Mouse (Mus musculus) MN1 (cell line): ENCODE results near the gene Pld5.
A peak's percentile ranks its signal among the peaks of the same experiment; 100 is the strongest.

ENCODE experiments used
- DNase-seq: peaks from one replicate; pipeline ENCODE4 v3.0.0-alpha.2; 2016; ENCODE audit warnings: low spot score

Pld5 gene

DNA sequence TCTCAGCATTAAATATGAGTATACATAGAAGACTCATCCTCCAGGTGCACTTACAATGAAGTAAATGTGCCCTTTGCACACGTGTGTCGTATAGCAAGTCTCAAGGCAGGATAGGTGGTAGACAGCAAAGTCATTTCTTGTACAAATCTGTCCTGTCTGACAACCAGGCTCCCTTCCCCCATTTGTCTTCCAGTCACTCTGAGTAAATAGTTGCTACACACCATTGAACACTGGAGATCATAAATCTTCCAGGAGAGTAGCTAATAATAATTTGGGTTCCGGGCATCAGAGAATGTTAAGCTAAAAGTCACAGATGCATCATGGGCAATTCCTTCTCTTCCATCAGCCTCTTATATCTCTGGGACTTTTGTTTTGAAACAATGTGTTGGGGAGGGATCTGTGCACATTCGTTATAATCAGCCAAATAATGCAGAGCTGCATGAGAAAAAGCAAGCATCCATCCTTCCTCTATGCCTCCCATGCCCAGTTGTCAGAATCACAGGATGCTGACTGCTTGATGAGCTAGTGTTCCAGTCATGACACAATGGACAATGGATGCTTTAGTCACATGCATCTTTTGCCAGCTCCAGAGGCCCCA, 328.3 kb downstream of the Pld5 start:
- no peak for DNase-seq

GRCm38 (mm10) chr1:175943168-175943567, 331.9 kb downstream of the Pld5 start:
- no peak for DNase-seq

DNA sequence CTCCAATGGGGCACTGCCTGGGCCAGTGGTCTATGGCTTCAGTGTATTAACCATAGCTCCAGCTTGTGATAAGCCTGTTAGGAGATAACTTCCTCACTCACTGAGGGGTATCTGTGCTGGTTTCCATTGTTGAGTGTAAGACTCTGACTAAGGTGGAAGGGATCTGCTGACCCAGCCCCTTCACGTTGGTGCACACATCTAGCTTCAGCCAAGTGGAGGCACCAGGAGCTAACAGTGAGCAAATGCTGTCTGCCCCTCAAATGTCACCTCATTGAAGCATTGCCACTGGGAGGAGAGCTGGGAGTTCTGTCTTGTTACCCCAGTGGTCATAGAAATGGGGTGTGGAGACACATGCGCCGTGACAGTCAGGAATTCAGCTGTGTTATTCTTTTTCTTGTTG, 336.4 kb downstream of the Pld5 start:
- DNase-seq: no peak

GRCm38 (mm10) chr1:175936282-175936737, 338.8 kb downstream of the Pld5 start:
- DNase-seq: peak; percentile 85

- no peak for DNase-seq
Measured at GRCm38 (mm10) chr1:175931391-175931790, 343.7 kb downstream of the Pld5 start.

GRCm38 (mm10) chr1:175923848-175924787, 351.0 kb downstream of the Pld5 start:
- peak; percentile 75 for DNase-seq

- no peak for DNase-seq
Measured at GRCm38 (mm10) chr1:175921091-175921490, 354.0 kb downstream of the Pld5 start.

DNA sequence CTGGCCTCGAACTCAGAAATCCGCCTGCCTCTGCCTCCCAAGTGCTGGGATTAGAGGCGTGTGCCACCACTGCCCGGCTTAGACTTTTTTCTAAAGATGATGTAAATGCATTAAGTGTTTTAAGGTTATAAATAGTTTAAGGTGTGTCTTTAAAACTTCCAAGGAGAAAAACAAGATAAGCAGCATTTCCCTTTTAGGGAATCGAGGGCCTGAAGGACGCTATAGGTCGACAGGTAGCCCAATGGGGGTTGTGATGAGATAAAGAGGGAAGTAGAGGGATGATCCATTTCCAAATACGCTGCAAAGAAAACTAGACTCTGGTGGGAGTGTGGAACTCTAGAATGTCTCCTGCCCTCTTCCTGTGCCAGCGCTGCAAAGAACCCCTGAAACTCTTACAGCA, 355.1 kb downstream of the Pld5 start, which contains the start of gene Gm38100:
Gene Gm38100 (plus strand): TSS at position 301 of the 400 bp plus-strand sequence.
- no peak for DNase-seq

DNA sequence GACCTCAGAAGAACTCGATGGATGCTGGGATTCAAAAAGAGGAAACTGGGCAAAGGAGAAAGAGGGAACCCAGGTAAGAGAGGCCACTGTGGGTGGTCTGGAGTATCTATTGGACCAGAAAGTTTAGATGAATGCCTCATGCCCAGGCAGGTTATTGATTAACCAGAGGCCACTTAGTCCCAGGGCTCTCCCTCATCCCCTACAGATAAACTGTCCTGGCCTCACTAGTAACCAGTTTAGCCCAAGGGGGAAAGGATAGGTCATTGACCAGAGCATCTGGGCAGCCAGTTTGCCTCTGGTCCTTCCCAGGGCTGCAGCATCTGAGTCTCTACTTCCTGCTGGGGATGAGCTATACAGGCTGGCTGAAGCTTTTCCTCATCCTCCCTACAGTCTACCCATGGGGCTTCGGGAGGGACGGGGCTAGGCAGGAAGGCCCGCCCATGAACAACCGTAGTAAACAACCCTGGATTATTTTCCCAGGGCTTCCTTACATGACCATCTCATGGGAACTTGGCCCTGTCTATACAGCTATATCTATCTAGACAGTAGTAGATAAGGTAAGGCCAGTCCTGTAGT, 361.3 kb downstream of the Pld5 start:
- no peak for DNase-seq
